Mouse (Mus musculus) T-helper 2 cell (primary cell): ENCODE measurements at regions not wholly inside any gene's neighbourhood (a gene's known extent, or its start where the extent isn't known, plus 50 kb on each side); places are given as distances from the start of the nearest gene placed in this dataset.

Source experiments
- in situ Hi-C: fragments of 300-600 bp; cut with MboI, MseI; formaldehyde crosslinking; loops from one replicate; pipeline ENCODE4 v1.15.1; 2025; ENCODE audit warnings: high pct_unique_total_duplicates

GRCm38 (mm10) chr14:104027077-104027899 lies 183.1 kb upstream of the Ednrb start:
- in situ Hi-C loops, result loop anchor here (5.0 to 25.0 kb wide), 3 partner anchors 300 to 1060 kb away; no protein-coding TSS in a partner anchor

GRCm38 (mm10) chr14:104008538-104008937 lies 164.3 kb upstream of the Ednrb start:
- in situ Hi-C loops, result no loop called here

- in situ Hi-C loops, result no loop called here
Observed at GRCm38 (mm10) chr14:104006426-104006825, 162.2 kb upstream of the Ednrb start.

GRCm38 (mm10) chr14:104005132-104005531 lies 160.9 kb upstream of the Ednrb start:
- in situ Hi-C loops, result no loop called here

- in situ Hi-C loops, result no loop called here
Observed at GRCm38 (mm10) chr14:104002421-104002820, 158.2 kb upstream of the Ednrb start.

- in situ Hi-C loops, result no loop called here
Observed at GRCm38 (mm10) chr14:103990418-103990817, 146.2 kb upstream of the Ednrb start.

GRCm38 (mm10) chr14:103989949-103990348 lies 145.7 kb upstream of the Ednrb start:
- in situ Hi-C loops, result no loop called here

- in situ Hi-C loops, result no loop called here
Observed at GRCm38 (mm10) chr14:103987266-103987665, 143.1 kb upstream of the Ednrb start.

GRCm38 (mm10) chr14:103984349-103984748 lies 140.1 kb upstream of the Ednrb start:
- in situ Hi-C loops, result no loop called here

GRCm38 (mm10) chr14:103978808-103979207 lies 134.6 kb upstream of the Ednrb start:
- in situ Hi-C loops, result no loop called here

- in situ Hi-C loops, result no loop called here
Observed at GRCm38 (mm10) chr14:103977769-103978168, 133.6 kb upstream of the Ednrb start.

- in situ Hi-C loops, result no loop called here
Observed at GRCm38 (mm10) chr14:103973955-103974354, 129.8 kb upstream of the Ednrb start.

GRCm38 (mm10) chr14:103973111-103973510 lies 128.9 kb upstream of the Ednrb start:
- in situ Hi-C loops, result no loop called here

GRCm38 (mm10) chr14:103969305-103969704 lies 125.1 kb upstream of the Ednrb start:
- in situ Hi-C loops, result no loop called here

GRCm38 (mm10) chr14:103966293-103966692 lies 122.1 kb upstream of the Ednrb start:
- in situ Hi-C loops, result no loop called here

- in situ Hi-C loops, result no loop called here
Observed at GRCm38 (mm10) chr14:103962303-103962881, 118.2 kb upstream of the Ednrb start.

- in situ Hi-C loops, result no loop called here
Observed at GRCm38 (mm10) chr14:103951899-103952298, 107.7 kb upstream of the Ednrb start.

GRCm38 (mm10) chr14:103949950-103950349 lies 105.7 kb upstream of the Ednrb start:
- in situ Hi-C loops, result no loop called here

- in situ Hi-C loops, result no loop called here
Observed at GRCm38 (mm10) chr14:103948026-103948777, 104.0 kb upstream of the Ednrb start.

- in situ Hi-C loops, result no loop called here
Observed at GRCm38 (mm10) chr14:103945753-103946152, 101.6 kb upstream of the Ednrb start.

- in situ Hi-C loops, result no loop called here
Observed at GRCm38 (mm10) chr14:103939867-103940266, 95.7 kb upstream of the Ednrb start.

GRCm38 (mm10) chr14:103938937-103939336 lies 94.7 kb upstream of the Ednrb start:
- in situ Hi-C loops, result no loop called here
